Mouse (Mus musculus) bone marrow macrophage, adult 2 months (primary cell): Measurements from ENCODE around the gene Emilin3. TPM values are rescaled to one million over a fixed set of nuclear protein-coding genes. Genes with fewer than 3 reads are reported as not detected.

Experiments
- H3K27ac ChIP-seq: 2 replicates; pipeline ENCODE4 v1.5.1; 2012; ENCODE audit warnings: low read depth, low read length; ENCODE audit not compliant: insufficient read depth
- H3K4me1 ChIP-seq: 2 replicates; pipeline ENCODE4 v1.6.1; 2012; ENCODE audit warnings: low read length; ENCODE audit not compliant: control insufficient read depth, insufficient read depth
- H3K4me3 ChIP-seq: 2 replicates; pipeline ENCODE4 v1.5.1; 2012; ENCODE audit warnings: mild to moderate bottlenecking, low read length, moderate library complexity; ENCODE audit not compliant: insufficient read depth
- CTCF ChIP-seq: IDR thresholded peaks from 2 replicates; pipeline ENCODE4 v1.5.1; 2012; ENCODE audit warnings: low read depth, mild to moderate bottlenecking, low read length, moderate library complexity
- POLR2A ChIP-seq: IDR thresholded peaks from 2 replicates; pipeline ENCODE4 v1.6.1; 2012; ENCODE audit warnings: mild to moderate bottlenecking, low read depth, low read length, borderline replicate concordance
- polyA plus RNA-seq: library from polyadenylated mRNA; stranded (reverse); fragments of >200 nt; gene quantifications from 2 replicates; pipeline ENCODE4 v1.2.4, GENCODE M21; 2012; ENCODE audit not compliant: missing spikeins, insufficient read depth, insufficient read length

Gene Emilin3
- polyA plus RNA-seq, 1 experiment, result not detected

- Histone ChIP-seq H3K4me1 (peaks cover 17% of the 10 kb centered on the region), H3K4me3 (no peak overlapping the region), H3K27ac (no peak overlapping the region)
- TF ChIP-seq CTCF (no peak), POLR2A (no peak)
Measured at GRCm38 (mm10) chr2:160860363-160860762, 51.8 kb downstream of the Emilin3 start.

Other genes with a start within 250 kb of the Emilin3 start
- gene Plcg1, start 181.0 kb downstream of the Emilin3 start, polyA plus RNA-seq, result 9.8 and 10.4 TPM in 2 replicates
- 4.9 and 6.1 TPM in 2 replicates for gene Zhx3, start 39.3 kb downstream of the Emilin3 start, polyA plus RNA-seq
- not detected in 2 replicates for gene Lpin3, start 31.7 kb downstream of the Emilin3 start, polyA plus RNA-seq
- 16.2 and 24.2 TPM in 2 replicates for gene Chd6, start 196.7 kb upstream of the Emilin3 start, polyA plus RNA-seq